Mouse (Mus musculus) erythroblast, embryonic 14.5 days (primary cell): ENCODE results near the gene Ankrd28. TPM values are rescaled to one million over a fixed set of nuclear protein-coding genes. Genes with fewer than 3 reads are reported as not detected.

Source experiments
- H3K27me3 ChIP-seq: 2 replicates; pipeline ENCODE4 v1.6.1; 2012; ENCODE audit warnings: inconsistent platforms; ENCODE audit not compliant: control insufficient read depth
- H3K36me3 ChIP-seq: 2 replicates; pipeline ENCODE4 v1.6.1; 2012; ENCODE audit warnings: mild to moderate bottlenecking, inconsistent platforms; ENCODE audit not compliant: control insufficient read depth
- H3K4me1 ChIP-seq: 2 replicates; pipeline ENCODE4 v1.6.1; 2012; ENCODE audit warnings: inconsistent platforms; ENCODE audit not compliant: control insufficient read depth
- H3K4me3 ChIP-seq: replicated peaks from 2 replicates; pipeline ENCODE3; 2012; ENCODE audit warnings: moderate library complexity, mild to moderate bottlenecking, inconsistent platforms
- H3K9me3 ChIP-seq: 2 replicates; pipeline ENCODE4 v1.6.1; 2012; ENCODE audit warnings: low read length, inconsistent platforms, mixed read lengths; ENCODE audit not compliant: control insufficient read depth
- GATA1 ChIP-seq: IDR thresholded peaks from 2 replicates; pipeline ENCODE4 v1.6.1; 2012; ENCODE audit warnings: low read length, inconsistent platforms, mixed read lengths
- TAL1 ChIP-seq: IDR thresholded peaks from 3 replicates; pipeline ENCODE4 v1.6.1; 2012; ENCODE audit warnings: low read length, inconsistent platforms, mixed read lengths
- polyA plus RNA-seq: library from polyadenylated mRNA; stranded (reverse); fragments of >175 nt; gene quantifications from 2 replicates; pipeline ENCODE4 v1.2.3, GENCODE M21; 2012

The Ankrd28 gene
- polyA plus RNA-seq, 1 experiment = 0.02 TPM

DNA sequence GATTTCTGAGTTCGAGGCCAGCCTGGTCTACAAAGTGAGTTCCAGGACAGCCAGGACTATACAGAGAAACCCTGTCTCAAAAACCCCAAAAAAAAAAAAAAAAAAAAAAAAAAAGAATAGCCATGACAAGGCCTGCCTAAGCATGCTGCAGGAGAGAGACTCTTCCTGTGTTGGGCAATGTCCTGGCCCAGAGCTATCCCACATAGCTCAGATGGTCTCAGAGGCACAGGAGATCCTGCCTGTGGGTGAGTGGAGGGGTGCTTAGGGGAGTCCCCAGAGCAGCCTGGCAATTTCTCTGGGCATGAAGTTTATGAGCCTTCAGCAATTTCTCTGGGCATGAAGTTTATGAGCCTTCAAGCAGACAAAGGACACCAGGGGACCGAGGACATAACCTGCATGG is 146.8 kb downstream of the Ankrd28 start:
- H3K36me3 ChIP-seq = no peaks in the 10 kb centered on the region
- H3K4me1 ChIP-seq = peaks cover 3% of the 10 kb centered on the region; the same call in 1 of the 2 replicates
- H3K27me3 ChIP-seq = peaks cover 3% of the 10 kb centered on the region; the same call in 1 of the 2 replicates
- no peaks in the 10 kb centered on the region for H3K9me3 ChIP-seq
- TF ChIP-seq TAL1 (no peak), GATA1 (no peak)
- H3K4me3 ChIP-seq = no peak overlapping the region

DNA sequence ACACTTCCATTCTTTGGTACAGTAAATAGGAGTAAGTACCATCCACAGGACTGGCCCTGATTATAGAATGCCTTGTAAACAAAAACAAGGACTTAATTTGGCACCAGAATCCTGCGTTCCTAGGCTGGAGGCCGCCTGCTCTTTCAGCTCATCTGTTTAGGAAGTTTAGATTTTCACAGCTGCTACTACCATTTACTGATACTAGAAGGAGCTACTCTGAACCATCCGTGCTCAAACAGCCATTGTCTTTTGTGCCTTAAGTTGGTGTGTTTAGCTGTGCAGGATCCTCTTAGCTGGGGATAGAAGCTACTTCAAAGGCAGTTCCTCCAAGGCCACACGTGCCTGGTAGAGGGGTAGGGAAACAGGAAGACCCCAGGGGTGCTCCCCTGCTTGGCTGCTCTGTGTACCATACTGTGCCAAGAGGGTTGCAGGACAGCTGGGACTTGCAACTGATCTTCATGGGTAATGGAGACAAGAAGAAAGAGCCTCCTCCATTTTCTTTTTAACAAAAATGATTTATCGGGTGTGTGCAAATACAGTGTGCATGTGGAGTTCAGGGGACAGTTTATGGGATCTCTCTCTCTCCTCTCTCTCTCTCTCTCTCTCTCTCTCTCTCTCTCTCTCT is 148.4 kb downstream of the Ankrd28 start:
- H3K4me1 ChIP-seq = peaks cover 3% of the 10 kb centered on the region; the same call in 1 of the 2 replicates
- no peaks in the 10 kb centered on the region for H3K9me3 ChIP-seq

DNA sequence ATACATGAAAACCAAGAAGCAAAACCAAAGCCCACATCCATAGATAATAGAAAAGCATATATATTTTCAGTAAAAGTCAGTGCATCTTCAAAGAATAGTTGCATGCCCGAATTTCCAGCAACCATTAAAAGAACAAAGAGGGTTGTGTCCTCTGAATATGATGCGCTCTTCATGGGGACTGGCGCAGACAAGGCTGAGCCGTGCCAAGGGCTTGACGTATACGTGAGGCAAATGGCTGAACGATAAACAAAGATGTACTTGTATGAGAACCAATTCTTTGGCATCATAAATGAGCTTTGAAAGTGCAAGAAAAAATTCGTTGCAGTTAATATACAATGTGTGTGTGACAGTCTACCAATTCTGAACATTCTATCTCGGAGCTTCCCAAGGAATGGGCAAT is 149.2 kb downstream of the Ankrd28 start:
- Histone ChIP-seq H3K9me3 (no peaks in the 10 kb centered on the region), H3K4me3 (no peak overlapping the region), H3K4me1 (peaks cover 3% of the 10 kb centered on the region; the same call in 1 of the 2 replicates), H3K36me3 (no peaks in the 10 kb centered on the region), H3K27me3 (peaks cover 2% of the 10 kb centered on the region; the same call in 1 of the 2 replicates)
- no peak for TF ChIP-seq TAL1
- no peak for TF ChIP-seq GATA1

More for the DNA sequence above, 148.4 kb downstream of the Ankrd28 start:
- TF ChIP-seq TAL1 (no peak), GATA1 (no peak)
- Histone ChIP-seq H3K4me3 (no peak overlapping the region), H3K36me3 (no peaks in the 10 kb centered on the region), H3K27me3 (peaks cover 3% of the 10 kb centered on the region; the same call in 1 of the 2 replicates)

DNA sequence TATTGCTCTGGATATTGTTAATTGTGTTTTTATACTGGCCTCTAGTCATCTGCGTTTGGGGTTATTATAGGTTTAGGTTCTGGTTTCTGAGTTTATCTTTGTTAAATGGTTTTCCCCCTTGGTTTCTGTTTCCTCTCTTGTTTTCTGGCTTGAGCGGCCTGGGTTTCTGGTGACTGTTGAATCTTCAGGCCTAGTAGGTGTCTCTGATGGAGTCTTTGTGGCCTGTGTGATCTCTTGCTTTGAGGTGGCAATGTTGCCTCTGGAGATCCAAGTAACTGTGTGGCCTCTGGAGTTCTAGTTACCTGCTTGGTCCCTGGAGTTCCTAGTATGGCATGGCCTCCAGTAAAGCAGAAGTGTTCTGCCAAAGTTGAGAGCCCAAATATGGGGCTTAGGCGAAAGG is 149.8 kb downstream of the Ankrd28 start:
- H3K36me3 ChIP-seq = no peaks in the 10 kb centered on the region
- TF ChIP-seq GATA1 (no peak), TAL1 (no peak)
- no peak overlapping the region for H3K4me3 ChIP-seq
- peaks cover 2% of the 10 kb centered on the region; the same call in 1 of the 2 replicates for H3K4me1 ChIP-seq
- H3K9me3 ChIP-seq = no peaks in the 10 kb centered on the region
- H3K27me3 ChIP-seq = no peaks in the 10 kb centered on the region

DNA sequence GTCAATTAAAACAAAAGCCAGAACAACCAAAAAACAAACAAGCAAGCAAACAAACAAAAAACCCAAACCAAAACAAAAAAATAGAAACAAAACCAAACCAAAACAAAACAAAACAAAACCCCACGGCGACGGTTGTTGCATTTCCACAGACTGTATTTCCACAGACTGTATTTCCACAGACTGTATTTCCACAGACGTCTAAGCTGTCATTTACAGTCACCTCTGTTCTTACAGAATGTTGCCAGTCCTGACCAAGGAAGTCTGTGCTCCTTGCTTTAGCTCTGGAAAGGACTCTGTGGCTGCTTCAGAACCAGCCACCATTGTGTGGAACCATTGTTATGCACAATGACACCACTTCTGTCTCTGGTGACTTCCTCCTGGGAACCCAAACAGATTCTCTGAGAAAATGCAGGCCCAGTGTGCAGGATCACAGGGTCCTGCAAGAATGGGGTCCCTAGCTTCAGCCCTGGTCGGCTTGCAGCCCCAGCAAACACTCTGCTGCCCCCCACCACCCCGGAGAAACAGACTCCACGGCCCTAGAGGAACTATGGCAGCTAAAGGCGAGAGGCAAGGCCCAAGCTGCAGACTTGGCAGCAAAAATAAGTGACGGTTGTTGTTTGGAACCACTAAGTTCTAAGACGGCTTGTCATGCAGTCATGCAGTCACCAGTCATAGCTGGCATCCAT is 158.7 kb downstream of the Ankrd28 start:
- Histone ChIP-seq H3K4me3 (no peak overlapping the region), H3K36me3 (peaks cover 8% of the 10 kb centered on the region), H3K27me3 (no peaks in the 10 kb centered on the region), H3K4me1 (no peaks in the 10 kb centered on the region; the same call in 1 of the 2 replicates), H3K9me3 (0 out of 2 replicates have a peak, but pooled peaks cover 2% of the 10 kb centered on the region)
- TF ChIP-seq TAL1 (no peak), GATA1 (no peak)

DNA sequence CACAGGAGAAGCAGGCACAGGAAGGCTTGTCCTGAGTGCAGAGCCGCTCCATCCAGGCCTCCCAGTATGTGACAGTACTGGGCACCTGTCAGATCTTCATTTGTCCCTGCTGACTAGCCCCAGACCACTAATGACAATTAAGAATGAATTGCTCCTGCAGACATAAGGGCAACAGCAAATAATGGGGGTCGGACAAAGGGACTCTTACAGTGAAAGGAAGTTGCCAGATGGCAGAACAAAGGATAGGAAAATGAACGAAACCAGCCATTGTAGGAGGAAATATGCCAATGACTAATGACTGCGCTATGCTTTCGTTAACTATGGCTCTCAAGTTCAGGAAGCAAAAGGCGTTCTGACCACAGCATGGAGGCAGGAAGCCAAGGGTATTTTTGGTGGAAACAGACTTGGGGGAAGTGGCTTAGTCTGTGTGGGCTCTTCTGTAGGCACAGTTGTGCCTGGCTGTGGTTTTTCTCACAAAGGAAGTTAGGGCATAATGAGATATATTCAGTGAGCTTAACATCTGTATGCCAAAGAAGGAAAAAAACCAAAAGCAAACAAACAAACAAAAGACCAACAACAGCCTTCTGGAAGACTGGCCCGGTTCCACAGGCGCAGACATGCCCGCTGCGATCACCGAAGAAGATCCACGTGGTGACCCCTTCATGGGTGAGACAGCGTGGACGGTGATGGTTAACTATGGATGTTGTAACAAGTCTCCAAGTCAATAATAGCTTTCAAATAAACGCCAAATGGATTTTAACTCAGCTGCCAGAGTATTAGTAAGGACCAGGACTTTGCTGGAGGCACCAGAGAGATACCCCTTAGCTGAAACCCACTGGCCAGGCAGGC is 160.6 kb downstream of the Ankrd28 start:
- Histone ChIP-seq H3K27me3 (no peaks in the 10 kb centered on the region), H3K36me3 (peaks cover 11% of the 10 kb centered on the region), H3K9me3 (0 out of 2 replicates have a peak, but pooled peaks cover 3% of the 10 kb centered on the region), H3K4me1 (peaks cover 2% of the 10 kb centered on the region), H3K4me3 (no peak overlapping the region)
- TF ChIP-seq GATA1 (no peak), TAL1 (no peak)

DNA sequence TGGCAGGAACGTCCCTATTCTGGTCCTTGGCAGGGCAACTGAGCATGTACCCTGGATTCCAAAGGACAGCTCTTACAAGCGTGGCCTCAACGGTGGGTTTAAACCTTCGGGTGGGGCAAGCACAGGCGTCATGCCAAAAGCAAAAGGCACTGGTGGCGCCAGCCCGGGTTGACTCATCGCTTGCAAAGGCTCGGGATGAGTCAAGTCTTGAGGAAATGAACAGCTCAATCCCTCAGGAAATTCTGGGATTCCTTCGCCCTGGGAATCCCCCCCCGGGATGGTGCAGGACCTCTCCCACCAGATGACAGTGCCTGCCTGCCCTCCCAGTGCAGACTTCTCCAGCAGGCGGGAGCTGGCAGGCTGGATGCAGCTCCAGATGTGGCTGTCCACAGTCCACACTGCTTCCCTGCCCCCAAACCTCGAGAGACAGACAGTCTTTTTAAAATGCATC is 161.3 kb downstream of the Ankrd28 start:
- H3K4me1 ChIP-seq = peaks cover 8% of the 10 kb centered on the region

DNA sequence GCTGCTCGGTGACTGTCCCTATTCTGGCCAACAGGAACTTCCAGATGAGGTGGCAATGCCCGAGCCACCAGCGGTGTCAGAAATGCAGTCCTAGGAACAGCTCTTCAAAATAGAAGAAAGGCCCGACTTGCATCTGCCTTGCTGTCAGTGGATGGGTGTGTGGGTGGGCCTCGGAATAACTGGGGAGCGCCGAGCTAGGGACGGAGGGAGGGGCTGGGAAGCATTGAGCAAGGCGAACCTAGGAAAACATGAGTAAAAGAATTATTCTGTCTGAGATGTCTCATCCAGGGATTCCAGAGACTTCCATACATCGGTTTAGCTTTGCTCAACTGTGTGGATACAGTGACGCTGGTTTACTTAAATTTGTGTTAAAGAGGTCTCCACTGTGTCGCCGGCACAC is 162.1 kb downstream of the Ankrd28 start:
- TF ChIP-seq TAL1 = no peak
- TF ChIP-seq GATA1 = no peak
- Histone ChIP-seq H3K4me1 (peaks cover 12% of the 10 kb centered on the region), H3K27me3 (no peaks in the 10 kb centered on the region), H3K4me3 (no peak overlapping the region), H3K9me3 (0 out of 2 replicates have a peak, but pooled peaks cover 3% of the 10 kb centered on the region), H3K36me3 (peaks cover 13% of the 10 kb centered on the region)

More for the DNA sequence above, 161.3 kb downstream of the Ankrd28 start:
- 0 out of 2 replicates have a peak, but pooled peaks cover 3% of the 10 kb centered on the region for H3K9me3 ChIP-seq
- TF ChIP-seq TAL1 (no peak), GATA1 (no peak)
- H3K4me3 ChIP-seq = no peak overlapping the region
- H3K36me3 ChIP-seq = peaks cover 11% of the 10 kb centered on the region
- no peaks in the 10 kb centered on the region for H3K27me3 ChIP-seq
